Mouse (Mus musculus): ENCODE results near the gene Gm20388.

DNA sequence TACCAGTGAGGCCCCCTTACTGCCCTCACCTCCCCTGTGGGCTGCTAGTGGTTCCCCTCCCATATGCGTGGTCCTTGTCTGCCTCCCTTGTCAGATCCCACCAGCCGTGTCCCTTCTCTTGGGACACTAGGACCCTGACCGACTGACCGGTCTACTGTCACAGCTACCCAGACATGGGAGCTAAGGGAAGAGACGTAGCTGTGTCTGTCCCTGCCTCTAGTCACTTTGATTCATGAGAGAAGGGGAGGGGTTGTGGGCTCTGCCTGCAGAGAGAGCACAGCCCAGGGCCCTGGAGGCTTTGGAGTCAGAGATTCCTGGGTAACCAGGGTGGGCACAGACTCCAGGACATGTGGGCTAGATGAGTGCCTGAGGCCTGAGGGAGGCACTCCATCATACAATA is 386.4 kb downstream of the Gm20388 start:
- TF ChIP-seq CTCF (IDR thresholded peaks at IDR 0.05; ENCODE audit: low read depth) = no peak
- no peak for TF ChIP-seq EP300 (IDR thresholded peaks at IDR 0.05; ENCODE audit: low read depth)
